In genomic region chr17:30575941-30576773, GRCm38 (mm10) we compare ENCODE assay signal across 8 mouse cellular contexts. TPM values are rescaled to one million over a fixed set of nuclear protein-coding genes. Genes with fewer than 3 reads are reported as not detected.
DNase-seq lines count a peak whose midpoint lies in the region; ATAC-seq lines count a peak whose summit lies in the region.

Gene Btbd9, minus strand, starts transcription at chr17:30576488.

- H3K4me2 ChIP-seq in hindbrain, embryonic 15.5 days = peak within 1 kb of the TSS; percentile 73

- peak within 1 kb of the TSS; percentile 97 for H3K27ac ChIP-seq in hindbrain, embryonic 15.5 days (replicated peaks)

- H3K4me3 ChIP-seq in hindbrain, embryonic 15.5 days = peak within 1 kb of the TSS; percentile 75

- peak within 1 kb of the TSS; percentile 71 for H3K9ac ChIP-seq in hindbrain, embryonic 15.5 days

- peak; percentile 96 for DNase-seq in R1 (ENCODE audit: low read depth, low spot score)
- peak; percentile 96 to 99 for DNase-seq in cerebellum, postnatal 25 days
- DNase-seq in frontal cortex, postnatal 36 days (ENCODE audit: low spot score in 2 of 2) = peak; percentile 98 to 100
- peak; percentile 93 for DNase-seq in left cerebral cortex, adult 11 months (ENCODE audit: low spot score)
- DNase-seq in lung, postnatal 4 days = peak; percentile 96
- DNase-seq in retina, postnatal 7 days (ENCODE audit: low read depth, low spot score) = peak; percentile 86
- DNase-seq in urinary bladder, adult 2 months (ENCODE audit: low spot score) = peak; percentile 99

- no peaks in the 10 kb centered on the region for H3K36me3 ChIP-seq in hindbrain, embryonic 15.5 days

- H3K27me3 ChIP-seq in hindbrain, embryonic 15.5 days = no peaks in the 10 kb centered on the region

- H3K4me1 ChIP-seq in hindbrain, embryonic 15.5 days (replicated peaks) = peaks cover 27% of the 10 kb centered on the region

- H3K9me3 ChIP-seq in hindbrain, embryonic 15.5 days = no peaks in the 10 kb centered on the region

- WGBS in hindbrain, embryonic 15.5 days = under 1% methylated on average over 68 of the region's 94 CpGs

- peak; percentile 94 for ATAC-seq in hindbrain, embryonic 15.5 days (ENCODE audit: low FRiP score, low read depth)

RNA-seq across cellular contexts. Expression of gene Btbd9, which starts in this region (rescaled TPM):
- polyA plus RNA-seq in hindbrain, embryonic 15.5 days (2015; fragmentation: Nextera tagmentation; extraction: Ambion mirVana) = 137 and 139 TPM in 2 replicates
- 11.7 and 14.0 TPM in 2 replicates for polyA plus RNA-seq in urinary bladder, adult 2 months (2012; rRNA removed)

Comparison
In these comparisons a context has a peak if more than half of its experiments do, and no peak if none do; other contexts are left out.
1. Peak in every context shown above with its lines: DNase-seq, ATAC-seq, H3K4me3 ChIP-seq and H3K27ac ChIP-seq.